Mouse (Mus musculus): Measurements from ENCODE around the gene Prdm2. TPM values are rescaled to one million over a fixed set of nuclear protein-coding genes. Genes with fewer than 3 reads are reported as not detected.

The Prdm2 gene
- polyA plus RNA-seq, 1 experiment = 26.5 TPM

DNA sequence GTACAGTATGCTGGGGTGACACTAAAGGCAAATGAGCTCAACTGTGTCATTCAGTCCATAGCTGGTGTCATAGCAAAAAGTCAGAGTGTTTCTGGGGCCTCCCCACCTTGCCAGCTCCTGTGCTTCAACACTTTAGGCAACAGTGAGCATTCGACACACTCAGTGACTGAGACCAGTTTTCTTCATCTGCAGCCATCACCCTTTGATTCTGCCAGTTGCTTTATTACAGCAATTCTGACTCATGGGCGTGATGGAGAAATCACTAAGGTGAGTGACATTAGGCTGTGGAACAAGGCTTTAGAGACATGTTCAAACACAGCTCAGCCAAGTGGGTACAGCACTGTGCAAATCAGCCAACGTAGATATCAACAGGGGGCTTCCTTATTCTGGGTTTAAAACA, 91.6 kb downstream of the Prdm2 start:
- H3K36me3 ChIP-seq (ENCODE audit: control insufficient read depth, insufficient read depth, low read length) = 0 out of 2 replicates have a peak, but pooled peaks cover under 1% of the 10 kb centered on the region
- TF ChIP-seq CTCF (IDR thresholded peaks at IDR 0.05; ENCODE audit: borderline replicate concordance, control insufficient read depth, extremely low read depth, insufficient read depth, low read length, poor library complexity) (no peak), POLR2A (IDR thresholded peaks at IDR 0.05; ENCODE audit: control insufficient read depth, extremely low read depth, insufficient read depth, low read length, poor library complexity) (no peak)
- no peak overlapping the region for H3K4me3 ChIP-seq (ENCODE audit: control insufficient read depth, insufficient read depth, low read length)
- H3K4me1 ChIP-seq (replicated peaks; ENCODE audit: control insufficient read depth, insufficient read depth, low read length) = peaks cover 5% of the 10 kb centered on the region
- WGBS = 92% methylated on average over 3 of the region's 3 CpGs
- DNase-seq = no peak
- H3K27ac ChIP-seq (ENCODE audit: control insufficient read depth, insufficient read depth, low read length) = no peak overlapping the region
- no peaks in the 10 kb centered on the region for H3K27me3 ChIP-seq (ENCODE audit: control insufficient read depth, insufficient read depth, low read length)

DNA sequence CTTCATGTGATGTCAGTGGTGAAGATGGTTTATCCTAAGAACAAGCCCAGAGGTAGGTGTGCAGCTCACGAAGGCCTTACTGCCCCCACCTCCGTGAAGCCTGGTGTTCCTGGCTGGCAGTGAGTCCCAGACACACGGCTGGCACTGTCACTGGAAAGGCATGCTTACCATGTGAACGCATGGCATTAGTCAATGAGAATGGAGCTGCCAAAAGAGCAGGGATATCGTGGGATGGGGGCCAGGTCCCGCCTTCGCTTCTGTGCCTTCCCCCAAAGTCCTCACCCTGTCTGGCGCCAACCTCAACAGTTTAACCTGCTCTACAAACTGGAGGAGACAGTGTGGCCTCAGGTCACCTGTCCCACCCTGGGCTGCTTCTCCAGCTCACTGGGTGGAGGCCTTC, 92.8 kb downstream of the Prdm2 start:
- peaks cover 5% of the 10 kb centered on the region for H3K4me1 ChIP-seq (replicated peaks; ENCODE audit: control insufficient read depth, insufficient read depth, low read length)
- H3K27me3 ChIP-seq (ENCODE audit: control insufficient read depth, insufficient read depth, low read length) = no peaks in the 10 kb centered on the region
- no peak overlapping the region for H3K27ac ChIP-seq (ENCODE audit: control insufficient read depth, insufficient read depth, low read length)
- DNase-seq = no peak
- 96% methylated on average over 8 of the region's 8 CpGs for WGBS
- no peak for TF ChIP-seq CTCF (IDR thresholded peaks at IDR 0.05; ENCODE audit: borderline replicate concordance, control insufficient read depth, extremely low read depth, insufficient read depth, low read length, poor library complexity)
- TF ChIP-seq POLR2A (IDR thresholded peaks at IDR 0.05; ENCODE audit: control insufficient read depth, extremely low read depth, insufficient read depth, low read length, poor library complexity) = no peak
- H3K36me3 ChIP-seq (ENCODE audit: control insufficient read depth, insufficient read depth, low read length) = no peaks in the 10 kb centered on the region
- H3K4me3 ChIP-seq (ENCODE audit: control insufficient read depth, insufficient read depth, low read length) = no peak overlapping the region

DNA sequence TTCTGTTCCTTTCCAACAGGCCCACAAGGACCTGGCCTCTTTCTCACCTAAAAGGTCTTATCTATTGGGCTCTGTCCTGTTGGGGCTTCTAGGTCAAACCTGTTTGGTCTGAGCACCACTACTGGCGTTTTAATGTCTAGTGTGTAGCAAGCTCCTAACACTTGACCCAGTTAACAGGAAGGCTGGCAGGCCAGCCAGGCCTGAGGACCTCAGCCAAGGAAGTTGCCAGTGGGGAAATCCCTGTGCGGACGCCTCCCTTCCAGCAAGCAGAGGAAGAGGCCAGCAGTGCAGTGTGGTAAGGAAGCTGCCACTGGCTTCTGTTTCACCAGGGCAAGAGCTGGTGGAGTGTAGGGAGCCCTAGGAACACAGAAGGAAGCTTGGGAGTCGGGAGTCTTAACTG, 94.0 kb downstream of the Prdm2 start:
- no peaks in the 10 kb centered on the region for H3K27me3 ChIP-seq (ENCODE audit: control insufficient read depth, insufficient read depth, low read length)
- TF ChIP-seq CTCF (IDR thresholded peaks at IDR 0.05; ENCODE audit: borderline replicate concordance, control insufficient read depth, extremely low read depth, insufficient read depth, low read length, poor library complexity) = no peak
- no peak for TF ChIP-seq POLR2A (IDR thresholded peaks at IDR 0.05; ENCODE audit: control insufficient read depth, extremely low read depth, insufficient read depth, low read length, poor library complexity)
- H3K4me3 ChIP-seq (ENCODE audit: control insufficient read depth, insufficient read depth, low read length) = no peak overlapping the region
- DNase-seq = no peak
- peaks cover 5% of the 10 kb centered on the region for H3K4me1 ChIP-seq (replicated peaks; ENCODE audit: control insufficient read depth, insufficient read depth, low read length)
- no peak overlapping the region for H3K27ac ChIP-seq (ENCODE audit: control insufficient read depth, insufficient read depth, low read length)
- no peaks in the 10 kb centered on the region for H3K36me3 ChIP-seq (ENCODE audit: control insufficient read depth, insufficient read depth, low read length)
- WGBS = 74% methylated on average over 4 of the region's 4 CpGs

DNA sequence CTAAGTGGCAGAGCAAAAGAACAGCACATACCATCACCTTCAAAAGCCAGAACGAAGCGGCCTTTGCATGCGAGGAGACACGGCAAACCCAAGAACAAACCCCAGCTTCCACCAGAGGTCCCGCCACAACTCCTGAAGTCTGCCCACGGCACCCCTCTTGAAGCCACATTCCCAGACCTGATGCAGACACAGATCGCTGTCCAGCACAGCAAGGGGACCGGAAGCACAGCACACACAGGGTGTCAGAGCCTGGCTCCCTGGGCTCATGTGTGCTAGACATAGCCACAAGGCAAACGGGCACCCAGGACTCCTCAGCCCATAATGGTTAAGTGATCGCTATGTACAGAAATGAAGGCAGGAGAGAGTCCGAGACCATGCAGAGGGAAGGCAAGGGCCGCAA, 96.9 kb downstream of the Prdm2 start:
- H3K4me1 ChIP-seq (replicated peaks; ENCODE audit: control insufficient read depth, insufficient read depth, low read length) = no peaks in the 10 kb centered on the region; the same call in 1 of the 2 replicates
- H3K4me3 ChIP-seq (ENCODE audit: control insufficient read depth, insufficient read depth, low read length) = no peak overlapping the region
- WGBS = 93% methylated on average over 12 of the region's 12 CpGs
- no peaks in the 10 kb centered on the region for H3K36me3 ChIP-seq (ENCODE audit: control insufficient read depth, insufficient read depth, low read length)
- DNase-seq = no peak
- TF ChIP-seq POLR2A (IDR thresholded peaks at IDR 0.05; ENCODE audit: control insufficient read depth, extremely low read depth, insufficient read depth, low read length, poor library complexity) (no peak), CTCF (IDR thresholded peaks at IDR 0.05; ENCODE audit: borderline replicate concordance, control insufficient read depth, extremely low read depth, insufficient read depth, low read length, poor library complexity) (no peak)
- no peak overlapping the region for H3K27ac ChIP-seq (ENCODE audit: control insufficient read depth, insufficient read depth, low read length)
- H3K27me3 ChIP-seq (ENCODE audit: control insufficient read depth, insufficient read depth, low read length) = no peaks in the 10 kb centered on the region

DNA sequence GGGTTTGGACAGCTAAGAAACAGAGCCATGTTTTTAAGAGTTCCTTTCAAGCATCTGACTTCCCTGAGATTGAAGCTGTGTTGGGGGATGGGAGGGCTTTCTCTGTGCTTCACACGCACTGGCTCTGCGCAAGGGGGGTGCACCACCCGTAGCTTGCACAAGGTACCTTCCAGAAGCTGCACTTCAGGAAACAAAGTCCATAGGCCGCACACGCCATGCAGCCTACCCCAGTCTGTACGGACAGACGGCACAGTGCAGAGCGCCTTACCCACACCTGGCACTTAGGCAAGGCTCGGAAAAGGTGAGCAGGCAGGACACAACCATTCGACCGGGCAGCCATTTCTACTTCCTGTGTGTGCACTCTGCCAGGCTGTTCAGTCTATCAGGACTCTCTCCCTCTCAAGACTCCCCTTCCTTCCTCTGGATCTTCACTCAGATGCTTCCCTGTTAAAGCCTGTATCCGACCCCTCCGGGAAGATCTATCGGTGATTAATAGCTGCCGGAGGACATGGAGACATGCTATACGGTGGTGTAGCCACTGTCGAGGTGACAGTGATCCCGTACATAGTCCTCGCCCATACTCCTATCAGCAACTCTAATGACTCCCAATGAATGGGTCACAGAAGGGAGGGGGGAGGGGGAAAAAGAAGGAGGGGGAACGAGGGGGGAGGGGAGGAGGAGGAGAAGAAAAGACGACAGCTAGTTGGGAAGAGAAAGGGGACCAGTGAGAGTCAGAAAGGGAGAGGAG, 98.4 kb downstream of the Prdm2 start:
- peaks cover 5% of the 10 kb centered on the region for H3K36me3 ChIP-seq (ENCODE audit: control insufficient read depth, insufficient read depth, low read length)
- WGBS = 89% methylated on average over 21 of the region's 21 CpGs
- TF ChIP-seq CTCF (IDR thresholded peaks at IDR 0.05; ENCODE audit: borderline replicate concordance, control insufficient read depth, extremely low read depth, insufficient read depth, low read length, poor library complexity) (no peak), POLR2A (IDR thresholded peaks at IDR 0.05; ENCODE audit: control insufficient read depth, extremely low read depth, insufficient read depth, low read length, poor library complexity) (no peak)
- no peak for DNase-seq
- no peak overlapping the region for H3K27ac ChIP-seq (ENCODE audit: control insufficient read depth, insufficient read depth, low read length)
- no peaks in the 10 kb centered on the region for H3K27me3 ChIP-seq (ENCODE audit: control insufficient read depth, insufficient read depth, low read length)
- no peak overlapping the region for H3K4me3 ChIP-seq (ENCODE audit: control insufficient read depth, insufficient read depth, low read length)
- H3K4me1 ChIP-seq (replicated peaks; ENCODE audit: control insufficient read depth, insufficient read depth, low read length) = no peaks in the 10 kb centered on the region; the same call in 1 of the 2 replicates

DNA sequence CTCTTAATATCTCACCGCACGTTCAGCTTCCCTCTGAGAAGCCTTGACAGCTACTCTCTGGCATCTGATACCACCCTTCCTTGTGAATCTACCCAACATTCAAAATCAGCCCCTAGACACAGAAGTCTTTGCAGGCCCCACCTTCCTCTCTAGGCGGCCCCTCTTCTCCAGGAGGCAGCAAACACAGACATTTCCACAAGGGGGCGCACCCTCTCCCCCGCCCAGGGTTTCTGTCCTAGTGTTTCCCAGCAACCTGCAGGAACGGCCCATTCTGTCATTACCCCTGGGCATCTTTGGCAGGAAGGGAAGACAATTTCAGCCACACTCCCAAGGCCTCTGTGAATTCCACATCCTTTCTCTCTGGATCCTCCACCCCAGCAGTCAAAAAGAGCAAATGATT, 99.8 kb downstream of the Prdm2 start:
- TF ChIP-seq POLR2A (IDR thresholded peaks at IDR 0.05; ENCODE audit: control insufficient read depth, extremely low read depth, insufficient read depth, low read length, poor library complexity) (no peak), CTCF (IDR thresholded peaks at IDR 0.05; ENCODE audit: borderline replicate concordance, control insufficient read depth, extremely low read depth, insufficient read depth, low read length, poor library complexity) (peak; percentile 79)
- DNase-seq = peak; percentile 70
- 50% methylated on average over 6 of the region's 6 CpGs for WGBS
- no peak overlapping the region for H3K4me3 ChIP-seq (ENCODE audit: control insufficient read depth, insufficient read depth, low read length)
- H3K27me3 ChIP-seq (ENCODE audit: control insufficient read depth, insufficient read depth, low read length) = no peaks in the 10 kb centered on the region
- H3K27ac ChIP-seq (ENCODE audit: control insufficient read depth, insufficient read depth, low read length) = no peak overlapping the region
- no peaks in the 10 kb centered on the region; the same call in 1 of the 2 replicates for H3K4me1 ChIP-seq (replicated peaks; ENCODE audit: control insufficient read depth, insufficient read depth, low read length)
- H3K36me3 ChIP-seq (ENCODE audit: control insufficient read depth, insufficient read depth, low read length) = peaks cover 15% of the 10 kb centered on the region
